Mouse (Mus musculus) WW6 (cell line): ENCODE measurements around the gene Lhpp.

Experiments
- DNase-seq: peaks from one replicate; pipeline ENCODE4 v3.0.0-alpha.2; 2013; ENCODE audit warnings: low read depth, low spot score

Lhpp gene

DNA sequence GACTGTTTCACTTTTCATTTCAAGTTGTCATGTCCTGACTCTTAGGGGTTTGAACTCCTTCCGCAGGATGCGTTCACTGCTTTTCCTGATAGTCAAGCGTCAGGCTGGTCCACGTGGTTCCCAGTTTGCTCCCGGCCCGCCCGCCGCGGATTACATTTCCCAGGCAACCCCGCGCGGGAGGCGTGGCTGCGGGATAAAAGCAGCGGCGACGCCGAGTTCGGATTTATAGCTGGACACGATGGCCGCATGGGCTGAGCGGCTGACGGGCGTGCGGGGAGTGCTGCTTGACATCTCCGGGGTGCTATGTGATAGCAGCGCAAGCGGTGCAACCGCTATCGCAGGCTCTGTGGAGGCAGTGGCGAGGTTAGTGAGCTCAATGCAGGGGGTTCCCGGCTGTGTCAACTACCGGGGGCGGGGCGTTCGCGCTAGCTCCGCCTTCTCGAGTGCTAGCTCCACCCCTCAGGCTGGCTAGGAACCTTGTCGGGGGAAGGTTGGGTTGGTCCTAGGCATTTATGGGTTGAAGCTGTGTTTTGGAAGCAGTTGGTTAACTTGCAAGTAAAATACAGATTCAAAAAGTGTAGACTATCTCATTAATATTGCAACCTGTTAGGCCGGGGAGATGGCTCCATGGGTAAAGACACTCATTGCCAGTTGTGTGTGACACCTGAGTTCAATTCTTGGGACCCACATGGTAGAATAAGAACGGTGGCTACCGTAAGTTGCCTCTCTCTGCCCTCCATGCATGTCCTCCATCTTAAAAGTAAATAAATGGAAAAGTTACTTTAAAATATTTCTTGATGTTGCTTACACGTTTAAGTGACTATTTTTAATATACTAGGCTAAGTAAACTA is at the start of gene Lhpp:
Lhpp (plus strand) TSS at position 171 of the 851 bp plus-strand sequence.
- DNase-seq = peak; percentile 74

DNA sequence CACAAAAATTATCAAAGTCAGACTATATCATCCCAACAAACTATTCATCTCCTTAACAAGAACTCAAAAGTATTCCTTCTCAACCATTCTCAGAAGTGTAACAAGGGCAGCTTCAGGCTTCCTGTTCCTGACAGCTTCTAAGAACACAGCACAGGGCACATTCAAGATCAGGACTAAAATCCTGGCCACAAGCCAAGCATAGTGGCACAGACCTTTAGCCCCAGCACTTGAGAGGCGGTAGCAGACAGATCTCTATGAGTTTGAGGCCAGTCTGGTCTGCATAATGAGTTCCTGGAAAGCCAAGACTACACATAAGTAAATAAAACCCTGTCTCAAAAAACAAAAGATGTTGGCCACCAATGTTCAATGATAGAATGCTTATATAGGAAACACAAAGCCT is 44.6 kb upstream of the Lhpp start:
- no peak for DNase-seq

DNA sequence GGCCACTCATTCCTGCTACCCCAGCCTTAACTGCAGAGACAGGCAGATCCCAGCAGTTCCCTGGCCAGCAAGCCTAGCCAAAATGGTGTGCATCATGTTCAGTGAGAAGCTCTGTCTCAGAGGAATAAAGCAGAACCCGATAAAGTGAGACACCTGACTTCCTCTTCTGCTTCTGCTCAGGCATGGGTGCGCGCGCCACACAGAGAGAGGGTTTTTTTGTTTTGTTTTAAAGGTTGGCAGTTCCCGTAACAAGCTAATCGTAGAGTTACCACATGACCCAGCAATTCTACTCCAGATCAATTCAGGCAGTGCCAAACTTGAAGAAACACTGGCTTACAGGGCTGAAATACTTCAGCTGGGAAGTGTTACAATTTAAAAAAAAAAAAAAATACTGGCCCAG is 41.6 kb upstream of the Lhpp start:
- DNase-seq = no peak

DNA sequence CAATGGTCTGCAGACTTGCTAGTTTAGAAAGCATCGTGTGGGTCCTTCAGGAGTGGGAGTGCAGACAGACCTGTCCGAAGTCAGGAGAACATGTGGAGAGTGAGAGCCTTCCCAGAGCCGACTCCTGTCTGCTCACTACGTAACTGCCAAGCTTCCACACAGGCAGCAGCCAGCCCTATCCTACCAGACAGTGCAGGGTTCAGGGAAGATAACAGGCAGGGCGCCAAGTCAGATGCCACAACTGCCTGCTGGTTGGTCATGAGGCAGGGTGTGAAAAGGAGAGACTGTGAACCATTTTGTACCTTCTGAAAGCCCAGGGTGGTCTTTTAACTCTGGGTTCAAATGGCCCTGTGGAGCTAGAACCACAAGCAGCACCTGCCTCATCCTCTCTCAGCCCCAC is 40.4 kb upstream of the Lhpp start:
- DNase-seq = no peak

GRCm38 (mm10) chr7:132571481-132571880 is 39.0 kb upstream of the Lhpp start:
- no peak for DNase-seq

DNA sequence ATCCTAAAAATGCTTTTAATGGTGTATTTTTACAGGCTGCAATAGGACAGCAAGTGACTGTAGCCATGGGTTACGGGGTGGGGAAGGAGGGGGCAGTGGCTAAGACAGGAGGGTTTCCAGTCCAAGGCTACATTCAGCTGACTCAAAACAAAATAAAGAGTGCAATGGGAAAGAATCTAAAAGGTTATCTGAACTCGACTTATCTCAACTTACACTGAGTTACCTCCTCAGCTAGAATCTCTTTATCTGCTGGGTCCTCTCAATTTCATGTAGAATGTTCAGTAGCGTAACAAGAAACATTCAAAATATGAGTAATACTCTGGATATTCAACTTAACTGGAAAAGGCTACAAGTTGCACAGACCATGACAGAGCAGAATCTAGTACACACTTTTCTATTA is 37.7 kb upstream of the Lhpp start:
- no peak for DNase-seq

DNA sequence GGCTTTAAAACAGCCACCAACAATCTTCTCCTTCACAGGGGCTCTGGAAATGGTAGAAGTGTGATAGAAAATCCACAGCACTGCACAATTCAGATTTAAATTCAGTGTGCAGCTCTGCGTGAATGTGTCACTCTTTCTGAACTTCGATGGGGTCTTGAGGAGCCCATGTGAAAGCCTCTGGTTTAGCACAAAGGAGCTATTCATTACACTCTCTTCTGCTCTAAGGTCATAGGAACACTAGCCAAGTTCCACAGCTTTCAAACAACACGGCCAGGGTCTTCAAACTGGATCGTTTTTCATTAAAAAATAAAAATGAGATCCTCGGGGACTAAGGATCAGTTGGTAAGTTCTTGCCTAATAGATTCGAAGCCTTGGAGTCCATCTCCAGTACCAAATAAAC is 37.2 kb upstream of the Lhpp start:
- DNase-seq = no peak

GRCm38 (mm10) chr7:132574646-132575045 is 35.8 kb upstream of the Lhpp start:
- DNase-seq = no peak

DNA sequence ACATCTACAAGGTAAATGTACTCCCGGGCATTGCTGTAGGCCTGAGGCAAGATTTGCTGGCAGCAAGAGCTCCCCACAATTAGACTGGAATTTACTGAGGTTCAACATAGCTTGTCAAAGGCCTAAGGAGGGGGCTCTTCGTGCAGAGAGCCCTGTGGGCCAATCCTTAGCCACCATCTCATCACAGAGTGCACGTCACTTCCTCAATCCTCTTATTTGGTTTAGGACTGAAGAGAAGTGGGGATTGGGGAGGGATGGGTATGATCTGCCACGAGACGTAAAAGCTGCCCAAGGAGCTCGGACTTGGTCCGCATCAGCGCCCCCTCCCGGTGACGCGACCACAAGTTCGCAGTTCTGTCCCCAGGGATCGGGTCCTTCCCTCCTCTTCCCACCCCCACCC is 34.8 kb upstream of the Lhpp start:
- peak; percentile 76 for DNase-seq

DNA sequence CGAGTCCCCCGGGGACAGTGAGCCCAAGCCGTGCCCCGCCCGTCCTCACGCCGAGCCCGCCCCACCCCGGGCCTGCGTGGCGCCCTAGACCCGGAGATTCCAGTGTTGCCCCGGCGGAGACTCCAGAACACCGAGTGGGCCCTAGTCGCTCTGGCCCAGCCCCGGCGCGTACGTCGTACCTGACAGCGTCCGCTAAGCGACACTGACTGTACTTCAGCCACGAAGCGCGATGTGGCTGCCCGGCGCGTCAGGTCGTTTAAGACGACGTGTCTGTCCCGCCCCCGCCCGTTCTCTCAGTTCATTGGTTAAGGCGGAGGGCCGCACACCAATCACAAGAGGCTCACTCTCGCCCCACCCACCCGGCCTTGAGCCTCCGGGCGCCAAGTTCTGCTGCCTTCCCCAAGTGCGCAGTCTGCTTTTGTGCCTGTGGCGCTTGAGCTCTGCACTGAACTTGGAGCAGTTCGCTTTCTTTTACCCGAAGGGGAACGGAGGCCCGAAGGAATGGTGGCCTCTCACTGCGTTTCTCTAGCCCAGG is 34.3 kb upstream of the Lhpp start, which contains the start of gene Oat:
Oat (minus strand) TSS at position 283 of the 535 bp plus-strand sequence.
- peak; percentile 93 for DNase-seq

- no peak for DNase-seq
Measured at GRCm38 (mm10) chr7:132576891-132577290, 33.5 kb upstream of the Lhpp start.

- no peak for DNase-seq
Measured at GRCm38 (mm10) chr7:132580511-132580910, 29.9 kb upstream of the Lhpp start.

DNA sequence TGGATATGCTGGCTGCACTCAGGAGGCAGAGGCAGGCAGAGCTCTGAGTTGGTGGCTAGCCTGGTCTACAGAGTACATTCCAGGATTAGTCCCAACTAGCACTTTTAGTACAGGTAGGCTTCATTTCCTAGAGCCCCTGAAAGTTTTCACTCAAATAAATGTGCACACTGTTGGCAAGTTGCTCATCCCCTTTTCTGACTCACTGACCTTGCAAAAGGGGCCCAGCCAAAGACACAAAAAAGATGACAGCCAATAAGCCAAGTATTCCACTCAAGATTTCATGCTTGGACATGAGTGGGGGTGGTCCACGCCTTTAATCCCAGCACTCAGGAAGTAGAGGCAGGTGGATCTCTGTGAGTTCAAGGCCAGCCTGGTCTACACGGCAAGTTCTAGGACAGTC is 29.0 kb upstream of the Lhpp start:
- DNase-seq = no peak

DNA sequence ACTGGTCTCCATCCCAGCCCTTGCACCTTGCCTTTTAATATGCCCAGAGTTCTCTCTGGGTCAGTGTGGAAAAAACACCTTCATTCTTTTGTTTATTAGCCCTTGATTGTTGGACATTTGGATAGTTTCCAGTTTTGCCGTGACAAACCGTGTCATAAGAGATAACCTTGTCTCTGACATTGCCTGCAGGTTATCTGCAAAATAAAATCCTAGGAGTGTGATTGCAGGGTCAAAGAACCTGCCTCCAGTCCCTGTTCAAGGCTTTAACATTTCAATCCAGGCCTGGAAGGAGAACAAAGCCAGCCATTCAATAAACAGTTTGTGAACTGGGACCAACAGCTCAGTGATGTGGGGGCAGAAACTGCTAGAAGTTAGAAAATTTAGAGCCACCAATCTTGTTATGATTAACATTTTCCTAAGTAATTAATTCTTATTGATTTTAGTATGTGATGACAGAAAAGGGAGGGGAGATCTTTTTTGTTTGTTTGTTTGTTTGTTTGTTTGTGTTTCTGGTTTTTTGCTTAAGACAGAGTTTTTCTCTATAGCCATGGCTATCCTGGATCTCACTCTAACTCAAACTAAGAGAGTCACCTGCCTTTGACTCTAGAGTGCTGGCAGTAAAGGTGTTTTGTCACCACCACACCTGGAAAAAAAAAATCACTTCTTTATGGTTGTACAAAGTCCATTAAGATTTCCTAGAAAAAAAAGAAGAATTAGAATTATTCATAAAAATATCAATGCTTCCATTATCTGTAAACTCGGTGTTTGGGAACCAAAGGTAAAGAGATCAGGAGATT is 24.5 kb upstream of the Lhpp start:
- DNase-seq = no peak

DNA sequence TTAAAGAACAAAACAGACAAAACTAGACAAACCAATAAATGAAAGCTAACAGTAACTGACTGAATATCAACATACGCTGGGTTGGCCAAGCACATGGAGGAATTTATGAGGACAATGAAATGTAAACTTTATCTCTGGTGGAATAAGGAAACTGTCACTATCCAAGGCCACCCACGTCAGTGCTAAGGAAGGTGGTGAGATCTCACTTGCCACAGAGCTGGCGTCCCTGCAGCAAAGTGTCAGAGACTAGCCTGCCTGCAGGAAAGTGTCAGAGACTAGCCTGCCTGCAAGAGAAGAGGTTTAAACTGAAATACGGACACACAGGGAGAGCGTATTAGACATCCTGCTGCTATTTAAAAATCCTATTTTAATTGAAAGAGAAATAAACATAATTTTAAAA is 23.3 kb upstream of the Lhpp start:
- DNase-seq = no peak

DNA sequence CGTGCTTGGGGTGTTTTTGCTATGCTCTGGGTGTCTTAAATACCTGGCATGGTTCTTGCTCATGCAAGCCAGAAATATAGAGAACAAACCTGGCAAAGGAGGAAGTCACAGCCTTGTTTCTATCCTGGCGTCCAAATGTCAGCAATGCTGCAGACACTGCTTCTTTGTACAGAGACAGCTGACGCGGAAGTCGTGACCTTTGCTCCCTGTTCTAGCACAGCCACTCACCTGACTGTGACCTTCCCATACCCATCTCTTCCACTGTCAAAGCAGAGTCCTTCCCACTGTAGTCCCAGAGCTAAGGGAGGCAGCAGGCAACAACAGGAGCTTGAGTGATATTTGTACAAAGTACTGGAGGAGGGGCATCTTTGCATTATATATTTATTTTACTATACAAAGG is 20.8 kb upstream of the Lhpp start:
- no peak for DNase-seq

- no peak for DNase-seq
Measured at GRCm38 (mm10) chr7:132593762-132594161, 16.7 kb upstream of the Lhpp start.

DNA sequence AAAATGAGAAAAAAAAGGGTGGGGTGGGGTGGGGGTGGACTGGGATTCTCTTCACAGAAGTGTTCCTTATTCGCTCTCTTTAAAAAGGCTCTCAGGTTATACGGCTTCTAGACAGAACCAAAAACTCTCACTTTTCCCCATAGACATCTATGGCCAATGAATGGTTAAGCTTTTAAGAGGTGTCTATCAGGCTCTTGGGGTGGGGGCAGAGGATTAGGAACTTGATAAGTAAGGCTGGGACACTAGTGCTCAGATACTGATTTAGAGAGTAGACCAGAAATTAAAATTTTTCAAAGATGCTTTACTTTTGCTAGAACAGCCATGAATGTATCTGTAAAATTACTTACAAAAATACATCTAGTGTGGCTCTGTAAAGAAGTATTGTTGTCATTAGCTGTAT is 16.1 kb upstream of the Lhpp start:
- no peak for DNase-seq

GRCm38 (mm10) chr7:132595787-132596186 is 14.7 kb upstream of the Lhpp start:
- DNase-seq = no peak

GRCm38 (mm10) chr7:132596557-132597250 is 13.7 kb upstream of the Lhpp start:
- DNase-seq = no peak

DNA sequence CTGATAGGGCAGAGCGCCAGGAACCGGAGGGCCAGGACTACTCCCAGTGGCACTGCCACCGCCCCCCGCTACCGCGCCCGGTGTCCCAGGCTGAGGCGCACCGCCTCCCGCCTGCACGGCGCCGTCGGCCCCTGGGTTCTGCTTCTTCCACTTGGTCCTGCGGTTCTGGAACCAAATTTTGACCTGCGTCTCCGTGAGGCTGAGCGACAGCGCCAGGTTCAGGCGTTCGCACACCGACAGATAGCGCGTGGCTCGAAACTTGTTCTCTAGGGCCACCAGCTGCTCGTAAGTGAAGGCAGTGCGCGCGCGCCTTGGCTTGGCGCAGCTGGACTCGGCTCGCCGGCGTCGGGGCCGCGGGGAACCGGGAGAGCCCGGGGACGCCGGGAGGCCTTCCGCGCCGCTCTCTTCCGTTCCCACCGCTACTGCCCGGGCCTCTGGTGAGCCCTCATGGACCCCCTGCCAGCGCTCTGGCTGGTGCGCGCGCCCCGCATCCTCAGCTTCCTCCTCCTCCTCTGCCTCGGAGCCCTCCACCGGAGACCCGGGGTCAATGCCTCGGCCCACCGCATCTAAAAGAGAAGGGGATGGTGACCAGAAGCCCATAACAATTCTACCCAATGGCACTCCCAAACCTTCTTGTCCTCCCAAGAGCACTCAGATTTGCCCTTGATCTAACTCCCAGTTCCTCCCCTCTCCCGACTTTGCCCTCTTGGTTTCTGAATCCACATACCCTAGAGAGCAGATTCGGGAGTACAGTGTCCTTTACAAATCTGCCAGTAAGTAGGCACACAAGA is 13.0 kb upstream of the Lhpp start:
- DNase-seq = no peak
